Mouse (Mus musculus) C2C12 (cell line): Measurements from ENCODE around the gene Naaa.

Experiments
- CEBPB ChIP-seq: IDR thresholded peaks from one replicate; pipeline ENCODE4 v1.6.1; 2011; ENCODE audit warnings: low read depth, mild to moderate bottlenecking, control low read depth, moderate library complexity
- CTCF ChIP-seq: IDR thresholded peaks from one replicate; pipeline ENCODE4 v1.5.1; 2011; ENCODE audit not compliant: control insufficient read depth, insufficient read depth, insufficient read length
- FOSL1 ChIP-seq: IDR thresholded peaks from one replicate; pipeline ENCODE4 v1.8.0; 2011; ENCODE audit warnings: mild to moderate bottlenecking, low read length; ENCODE audit not compliant: poor library complexity, insufficient read depth, severe bottlenecking
- MAX ChIP-seq: IDR thresholded peaks from one replicate; pipeline ENCODE4 v1.6.1; 2011; ENCODE audit warnings: mild to moderate bottlenecking, control low read depth
- MYOD1 ChIP-seq: IDR thresholded peaks from one replicate; pipeline ENCODE4 v1.6.1; 2011; ENCODE audit warnings: low read depth; ENCODE audit not compliant: control insufficient read depth, insufficient read length
- MYOG ChIP-seq: IDR thresholded peaks from one replicate; pipeline ENCODE4 v1.6.1; 2011; ENCODE audit not compliant: control insufficient read depth, insufficient read length; ENCODE audit errors: extremely low read depth
- USF1 ChIP-seq: IDR thresholded peaks from one replicate; pipeline ENCODE4 v1.6.1; 2011; ENCODE audit warnings: low read depth, mild to moderate bottlenecking, control low read depth, moderate library complexity

DNA sequence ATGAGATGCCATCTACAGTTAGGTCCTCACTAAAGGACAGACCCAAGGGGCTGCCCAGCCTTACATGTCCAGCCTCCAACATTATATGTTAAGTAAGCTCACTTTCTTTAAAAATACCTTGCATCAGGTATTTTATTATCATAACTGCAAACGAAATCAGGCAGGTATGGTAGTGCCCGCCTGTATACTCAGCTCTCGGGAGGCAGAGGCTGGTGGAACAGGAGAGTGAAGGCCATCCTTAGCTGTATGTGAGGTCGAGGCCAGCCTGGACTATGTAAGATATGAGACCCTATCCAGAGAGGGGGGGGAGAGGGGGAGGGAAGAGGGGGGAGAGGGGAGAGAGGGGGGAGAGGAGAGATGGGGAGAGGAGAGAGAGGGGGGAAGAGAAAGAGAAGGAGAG lies 44.6 kb downstream of the Naaa start:
- no peak for TF ChIP-seq CTCF
- no peak for TF ChIP-seq USF1
- no peak for TF ChIP-seq MYOD1
- no peak for TF ChIP-seq MAX
- TF ChIP-seq MYOG = no peak
- TF ChIP-seq CEBPB = no peak
- TF ChIP-seq FOSL1 = no peak
